Mouse (Mus musculus) bone marrow macrophage, adult 2 months (primary cell): ENCODE results near the gene Tekt1.

Experiments
- CTCF ChIP-seq: IDR thresholded peaks from 2 replicates; pipeline ENCODE4 v1.5.1; 2012; ENCODE audit warnings: low read depth, mild to moderate bottlenecking, low read length, moderate library complexity
- POLR2A ChIP-seq: IDR thresholded peaks from 2 replicates; pipeline ENCODE4 v1.6.1; 2012; ENCODE audit warnings: mild to moderate bottlenecking, low read depth, low read length, borderline replicate concordance

DNA sequence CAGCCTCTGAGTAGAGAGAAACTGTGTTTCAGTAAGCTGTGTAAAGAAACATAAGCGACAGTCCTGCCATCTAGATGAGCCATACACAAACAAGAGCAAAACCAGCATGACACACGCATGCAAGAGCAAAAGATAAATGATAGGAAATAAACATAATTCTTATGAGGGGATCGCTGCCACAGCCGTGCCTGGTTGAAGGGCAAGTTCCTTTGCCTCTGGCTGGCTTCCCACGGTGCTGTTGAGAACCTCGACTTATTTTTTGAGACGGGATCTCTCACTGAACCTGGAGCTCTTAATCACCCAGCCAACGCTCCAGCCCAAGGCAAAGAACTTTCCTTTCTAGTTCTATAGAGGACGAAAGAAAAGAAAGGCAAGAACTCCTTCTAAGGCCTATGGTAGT, 3.9 kb upstream of the Tekt1 start:
- TF ChIP-seq CTCF (no peak), POLR2A (no peak)
